Mouse (Mus musculus) testis, adult 2 months (tissue): Measurements from ENCODE around the gene Mfng. TPM values are rescaled to one million over a fixed set of nuclear protein-coding genes. Genes with fewer than 3 reads are reported as not detected.

ENCODE experiments used
- H3K27ac ChIP-seq: fragments of 200-500 bp; 2 replicates; pipeline ENCODE4 v1.5.1; 2012; ENCODE audit warnings: low read depth, low read length; ENCODE audit not compliant: control insufficient read depth, insufficient read depth
- H3K27me3 ChIP-seq: fragments of 200-500 bp; 2 replicates; pipeline ENCODE4 v1.6.1; 2012; ENCODE audit warnings: mild to moderate bottlenecking, low read length, moderate library complexity; ENCODE audit not compliant: control insufficient read depth, insufficient read depth
- H3K36me3 ChIP-seq: fragments of 200-500 bp; 2 replicates; pipeline ENCODE4 v1.6.1; 2012; ENCODE audit warnings: mild to moderate bottlenecking, low read length; ENCODE audit not compliant: control insufficient read depth, insufficient read depth
- H3K4me1 ChIP-seq: fragments of 200-500 bp; 2 replicates; pipeline ENCODE4 v1.6.1; 2012; ENCODE audit warnings: low read length; ENCODE audit not compliant: control insufficient read depth, insufficient read depth
- H3K4me3 ChIP-seq: fragments of 200-500 bp; 2 replicates; pipeline ENCODE4 v1.5.1; 2012; ENCODE audit warnings: low read depth, mild to moderate bottlenecking, low read length, moderate library complexity, mixed read lengths; ENCODE audit not compliant: control insufficient read depth
- CTCF ChIP-seq: fragments of 200-500 bp; IDR thresholded peaks from 2 replicates; pipeline ENCODE4 v1.5.1; 2012; ENCODE audit warnings: low read depth, mild to moderate bottlenecking, inconsistent platforms, low read length, moderate library complexity; ENCODE audit not compliant: control insufficient read depth, insufficient read depth, insufficient replicate concordance
- POLR2A ChIP-seq: fragments of 200-500 bp; IDR thresholded peaks from 2 replicates; pipeline ENCODE4 v1.6.1; 2012; ENCODE audit warnings: low read depth, mild to moderate bottlenecking, inconsistent platforms, low read length, moderate library complexity; ENCODE audit not compliant: control insufficient read depth
- polyA plus RNA-seq: library from polyadenylated mRNA; depleted of rRNA; stranded (reverse); fragments of >200 nt; gene quantifications from 2 replicates; pipeline ENCODE4 v1.2.3, GENCODE M21; 2012; rRNA removed

Gene Mfng
- 0.75 and 0.97 TPM in 2 replicates for polyA plus RNA-seq

- TF ChIP-seq POLR2A (no peak), CTCF (no peak)
- Histone ChIP-seq H3K27me3 (no peaks in the 10 kb centered on the region), H3K4me3 (no peak within 1 kb of the TSS), H3K4me1 (no peaks in the 10 kb centered on the region), H3K27ac (peak within 1 kb of the TSS; percentile 23; the same call in 1 of the 2 replicates), H3K36me3 (no peaks in the 10 kb centered on the region)
These were observed at the start of gene Mfng for GRCm38 (mm10) chr15:78773290-78773729. TSS of gene Mfng (minus strand) at chr15:78773475.

- no peak for TF ChIP-seq CTCF
- TF ChIP-seq POLR2A, result no peak
- Histone ChIP-seq H3K27ac (no peak overlapping the region), H3K36me3 (no peaks in the 10 kb centered on the region), H3K4me3 (no peak overlapping the region), H3K27me3 (no peaks in the 10 kb centered on the region), H3K4me1 (no peaks in the 10 kb centered on the region; the same call in 1 of the 2 replicates)
These were observed 42.8 kb upstream of the Mfng start for GRCm38 (mm10) chr15:78816074-78816391.

DNA sequence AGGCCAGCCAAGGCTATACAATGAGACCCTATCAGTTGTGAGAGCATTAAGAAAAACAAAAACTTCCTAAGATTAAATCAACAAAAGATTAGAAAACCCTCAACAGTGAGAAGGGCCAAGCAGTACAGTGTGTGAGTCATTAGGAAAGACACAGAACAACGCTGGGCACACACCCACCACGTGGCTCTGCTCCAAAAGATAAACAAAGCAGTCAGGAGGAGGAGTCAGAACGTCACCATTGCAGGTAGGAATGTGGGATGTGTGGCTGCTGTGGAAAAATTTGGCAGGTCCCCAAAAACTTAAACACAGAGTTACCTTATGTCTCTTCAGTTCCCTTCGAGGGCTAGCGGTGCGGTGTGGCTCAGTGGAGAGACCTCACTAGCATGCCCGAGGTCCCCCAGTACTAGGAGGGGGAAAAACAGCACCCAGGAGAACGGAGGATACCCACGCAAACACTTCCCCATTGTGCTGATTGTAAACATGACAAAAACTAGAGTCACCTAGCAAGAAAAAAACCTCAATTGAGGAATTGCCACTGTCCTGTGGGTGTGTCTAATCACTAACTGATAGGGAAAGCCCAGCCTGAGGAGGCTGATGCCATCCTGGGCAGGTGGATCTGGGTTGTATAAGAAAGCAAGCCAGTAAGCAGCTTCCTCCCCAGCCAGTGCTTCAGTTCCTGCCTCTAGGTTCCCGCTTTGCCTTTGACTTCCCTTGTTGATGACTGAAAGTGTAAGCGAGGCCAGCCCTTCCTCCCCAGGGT is 42.2 kb upstream of the Mfng start:
- TF ChIP-seq CTCF, result no peak
- H3K27ac ChIP-seq, result no peak overlapping the region
- no peaks in the 10 kb centered on the region; the same call in 1 of the 2 replicates for H3K4me1 ChIP-seq
- no peaks in the 10 kb centered on the region for H3K36me3 ChIP-seq
- no peak overlapping the region for H3K4me3 ChIP-seq
- H3K27me3 ChIP-seq, result no peaks in the 10 kb centered on the region

- Histone ChIP-seq H3K36me3 (no peaks in the 10 kb centered on the region), H3K4me1 (no peaks in the 10 kb centered on the region; the same call in 1 of the 2 replicates), H3K4me3 (no peak overlapping the region), H3K27me3 (no peaks in the 10 kb centered on the region), H3K27ac (no peak overlapping the region)
- no peak for TF ChIP-seq CTCF
- TF ChIP-seq POLR2A, result no peak
These were observed 40.3 kb upstream of the Mfng start for GRCm38 (mm10) chr15:78813603-78814002.

DNA sequence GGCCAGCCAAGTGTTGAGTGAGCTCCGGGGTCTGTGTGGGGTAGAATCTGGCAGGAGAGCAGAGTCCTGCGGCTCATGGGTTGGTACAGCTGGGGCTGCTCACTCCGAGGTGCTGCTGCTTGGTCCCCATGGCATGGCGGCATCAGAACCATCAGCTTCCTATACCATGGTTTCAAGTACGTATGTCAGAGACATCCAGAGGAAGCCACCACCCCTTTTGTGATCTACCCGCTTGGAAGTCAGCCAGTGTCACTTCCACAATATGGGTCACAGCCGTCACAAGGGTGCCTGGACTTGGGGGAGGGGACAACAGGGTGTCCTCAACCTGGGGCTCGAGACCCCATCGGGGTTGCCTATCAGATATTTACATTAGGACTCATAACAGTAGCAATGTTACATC is 36.9 kb upstream of the Mfng start:
- no peak overlapping the region for H3K4me3 ChIP-seq
- no peaks in the 10 kb centered on the region for H3K36me3 ChIP-seq
- no peak for TF ChIP-seq POLR2A
- H3K27me3 ChIP-seq, result no peaks in the 10 kb centered on the region
- no peaks in the 10 kb centered on the region for H3K4me1 ChIP-seq
- no peak overlapping the region for H3K27ac ChIP-seq

DNA sequence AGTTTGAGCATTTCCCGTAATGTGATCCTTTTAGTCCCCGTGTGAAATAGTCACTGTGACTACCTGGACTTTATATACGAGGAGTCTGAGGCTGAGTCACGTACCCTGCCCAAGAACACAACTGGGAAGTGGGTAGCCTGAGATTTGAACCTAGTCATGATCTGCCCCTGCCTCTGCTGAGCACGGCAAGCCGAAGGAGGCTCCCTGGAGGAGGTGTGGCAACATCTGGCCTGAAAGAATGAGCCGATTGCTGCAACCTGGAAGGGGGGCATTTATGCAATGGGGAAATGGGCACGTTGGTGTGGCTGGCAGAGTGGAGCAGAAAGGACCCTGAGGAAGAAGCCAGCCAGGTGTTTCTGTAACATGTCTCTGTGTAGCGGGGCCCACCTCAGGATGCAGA is 36.5 kb upstream of the Mfng start:
- Histone ChIP-seq H3K36me3 (no peaks in the 10 kb centered on the region), H3K4me3 (no peak overlapping the region), H3K27ac (no peak overlapping the region), H3K27me3 (no peaks in the 10 kb centered on the region), H3K4me1 (no peaks in the 10 kb centered on the region)
- TF ChIP-seq POLR2A (no peak), CTCF (no peak)

- Histone ChIP-seq H3K4me3 (no peak overlapping the region), H3K27ac (no peak overlapping the region), H3K4me1 (no peaks in the 10 kb centered on the region), H3K36me3 (no peaks in the 10 kb centered on the region), H3K27me3 (no peaks in the 10 kb centered on the region)
- no peak for TF ChIP-seq CTCF
- TF ChIP-seq POLR2A, result no peak
These were observed 35.7 kb upstream of the Mfng start for GRCm38 (mm10) chr15:78808980-78809379.

GRCm38 (mm10) chr15:78807141-78807540 is 33.9 kb upstream of the Mfng start:
- H3K36me3 ChIP-seq, result no peaks in the 10 kb centered on the region
- no peak overlapping the region for H3K4me3 ChIP-seq
- H3K27ac ChIP-seq, result no peak overlapping the region
- peaks cover 9% of the 10 kb centered on the region for H3K4me1 ChIP-seq
- H3K27me3 ChIP-seq, result no peaks in the 10 kb centered on the region
- TF ChIP-seq POLR2A (no peak), CTCF (no peak)
